Mouse (Mus musculus) neural tube, embryonic 13.5 days (tissue): ENCODE data around the gene Pacsin1. TPM values are rescaled to one million over a fixed set of nuclear protein-coding genes. Genes with fewer than 3 reads are reported as not detected.

Source experiments
- ATAC-seq: fragments of 200-750 bp; cut with Nextera tagmentation; 2 replicates; pipeline ENCODE4 v1.8.0; 2017; ENCODE audit warnings: low read depth, mild to moderate bottlenecking, moderate TSS enrichment, moderate library complexity
- H3K27ac ChIP-seq: fragments of 300-500 bp; sonication (generic); replicated peaks from 2 replicates; pipeline ENCODE4 v1.5.1; 2015; ENCODE audit warnings: moderate library complexity, mild to moderate bottlenecking, inconsistent platforms
- H3K27me3 ChIP-seq: fragments of 300-500 bp; sonication (generic); 2 replicates; pipeline ENCODE4 v1.6.1; 2015; ENCODE audit warnings: mild to moderate bottlenecking, inconsistent platforms
- H3K36me3 ChIP-seq: fragments of 300-500 bp; sonication (generic); 2 replicates; pipeline ENCODE4 v1.6.1; 2015; ENCODE audit warnings: mild to moderate bottlenecking, inconsistent platforms
- H3K4me1 ChIP-seq: fragments of 300-500 bp; sonication (generic); replicated peaks from 2 replicates; pipeline ENCODE4 v1.6.1; 2015; ENCODE audit warnings: inconsistent platforms
- H3K4me2 ChIP-seq: fragments of 300-500 bp; sonication (generic); 2 replicates; pipeline ENCODE4 v1.6.1; 2015; ENCODE audit warnings: inconsistent platforms, mild to moderate bottlenecking, moderate library complexity
- H3K4me3 ChIP-seq: fragments of 300-500 bp; sonication (generic); 2 replicates; pipeline ENCODE4 v1.5.1; 2015; ENCODE audit warnings: mild to moderate bottlenecking, inconsistent platforms
- H3K9ac ChIP-seq: fragments of 300-500 bp; sonication (generic); 2 replicates; pipeline ENCODE4 v1.6.1; 2015; ENCODE audit warnings: moderate library complexity, mild to moderate bottlenecking, inconsistent platforms
- H3K9me3 ChIP-seq: fragments of 300-500 bp; sonication (generic); 2 replicates; pipeline ENCODE4 v1.6.1; 2016; ENCODE audit warnings: inconsistent platforms
- WGBS: fragments of 180-500 bp; shearing (Covaris S2); methylation state at CpG from one replicate; pipeline ENCODE4 v1.1.7; 2015; 5-methylcytosine and 5-hydroxymethylcytosine counted together
- polyA plus RNA-seq: library from polyadenylated mRNA; unstranded; fragments of >200 nt; fragmentation: Nextera tagmentation; extraction: Ambion mirVana; gene quantifications from 2 replicates; pipeline ENCODE4 v1.2.1, GENCODE M21; 2015

The Pacsin1 gene
- 29.6 and 32.1 TPM in 2 replicates for polyA plus RNA-seq

- no peaks in the 10 kb centered on the region for H3K9me3 ChIP-seq
- H3K4me3 ChIP-seq, result peak within 1 kb of the TSS; percentile 60
- H3K9ac ChIP-seq, result peak within 1 kb of the TSS; percentile 83
- H3K4me1 ChIP-seq, result peaks cover 28% of the 10 kb centered on the region
- H3K27me3 ChIP-seq, result peaks cover 26% of the 10 kb centered on the region
- H3K36me3 ChIP-seq, result no peaks in the 10 kb centered on the region
- peak within 1 kb of the TSS; percentile 72 for H3K4me2 ChIP-seq
- peak; percentile 86 for ATAC-seq
- H3K27ac ChIP-seq, result peak within 1 kb of the TSS; percentile 76
- WGBS, result 2% methylated on average over 52 of the region's 65 CpGs
Measured at GRCm38 (mm10) chr17:27655089-27656010, at the start of gene Pacsin1. Gene Pacsin1 (plus strand): TSS chr17:27655509.

- H3K4me3 ChIP-seq, result no peak overlapping the region
- ATAC-seq, result no peak
- H3K9ac ChIP-seq, result no peak overlapping the region
- no peaks in the 10 kb centered on the region for H3K9me3 ChIP-seq
- H3K27me3 ChIP-seq, result no peaks in the 10 kb centered on the region
- 89% methylated on average over 7 of the region's 7 CpGs for WGBS
- H3K36me3 ChIP-seq, result peaks cover 12% of the 10 kb centered on the region; the same call in 1 of the 2 replicates
- no peak overlapping the region for H3K27ac ChIP-seq
- peaks cover 74% of the 10 kb centered on the region for H3K4me1 ChIP-seq
- H3K4me2 ChIP-seq, result no peak overlapping the region
Measured at GRCm38 (mm10) chr17:27609576-27609975, 45.7 kb upstream of the Pacsin1 start.

- Histone ChIP-seq H3K4me2 (no peak overlapping the region), H3K27me3 (no peaks in the 10 kb centered on the region), H3K36me3 (peaks cover 13% of the 10 kb centered on the region; the same call in 1 of the 2 replicates), H3K27ac (peak overlapping the region; percentile 46; the same call in 1 of the 2 replicates), H3K4me1 (peaks cover 70% of the 10 kb centered on the region), H3K9ac (no peak overlapping the region), H3K4me3 (no peak overlapping the region), H3K9me3 (no peaks in the 10 kb centered on the region)
- 76% methylated on average over 10 of the region's 10 CpGs for WGBS
- ATAC-seq, result no peak
Measured at GRCm38 (mm10) chr17:27610679-27611518, 44.4 kb upstream of the Pacsin1 start.

- Histone ChIP-seq H3K9ac (no peak overlapping the region), H3K36me3 (peaks cover 16% of the 10 kb centered on the region), H3K4me2 (no peak overlapping the region), H3K9me3 (no peaks in the 10 kb centered on the region), H3K4me3 (no peak overlapping the region), H3K27ac (peak overlapping the region; percentile 46; the same call in 1 of the 2 replicates), H3K27me3 (no peaks in the 10 kb centered on the region), H3K4me1 (peaks cover 66% of the 10 kb centered on the region)
- WGBS, result 70% methylated on average over 3 of the region's 3 CpGs
- ATAC-seq, result no peak
Measured at GRCm38 (mm10) chr17:27611519-27611884, 43.8 kb upstream of the Pacsin1 start.

- 81% methylated on average over 5 of the region's 5 CpGs for WGBS
- Histone ChIP-seq H3K36me3 (peaks cover 21% of the 10 kb centered on the region), H3K4me1 (peaks cover 61% of the 10 kb centered on the region), H3K9ac (no peak overlapping the region), H3K9me3 (no peaks in the 10 kb centered on the region), H3K27ac (0 out of 2 replicates have a peak overlapping the region, but pooled peaks have one; percentile 46), H3K4me2 (no peak overlapping the region), H3K4me3 (no peak overlapping the region), H3K27me3 (no peaks in the 10 kb centered on the region)
- ATAC-seq, result no peak
Measured at GRCm38 (mm10) chr17:27611994-27612393, 43.3 kb upstream of the Pacsin1 start.

- H3K27me3 ChIP-seq, result no peaks in the 10 kb centered on the region
- H3K9ac ChIP-seq, result no peak overlapping the region
- H3K36me3 ChIP-seq, result peaks cover 27% of the 10 kb centered on the region
- H3K4me2 ChIP-seq, result no peak overlapping the region
- ATAC-seq, result no peak
- H3K27ac ChIP-seq, result no peak overlapping the region
- no peak overlapping the region for H3K4me3 ChIP-seq
- peaks cover 61% of the 10 kb centered on the region for H3K4me1 ChIP-seq
- WGBS, result 77% methylated on average over 4 of the region's 4 CpGs
- H3K9me3 ChIP-seq, result no peaks in the 10 kb centered on the region
Measured at GRCm38 (mm10) chr17:27613016-27613415, 42.3 kb upstream of the Pacsin1 start.

GRCm38 (mm10) chr17:27615388-27615787, 39.9 kb upstream of the Pacsin1 start:
- no peak overlapping the region for H3K9ac ChIP-seq
- H3K27ac ChIP-seq, result no peak overlapping the region
- no peaks in the 10 kb centered on the region for H3K27me3 ChIP-seq
- peaks cover 32% of the 10 kb centered on the region for H3K36me3 ChIP-seq
- peaks cover 70% of the 10 kb centered on the region for H3K4me1 ChIP-seq
- WGBS, result 82% methylated on average over 7 of the region's 7 CpGs
- H3K4me3 ChIP-seq, result no peak overlapping the region
- no peaks in the 10 kb centered on the region for H3K9me3 ChIP-seq
- ATAC-seq, result no peak
- no peak overlapping the region for H3K4me2 ChIP-seq

GRCm38 (mm10) chr17:27621161-27621560, 34.1 kb upstream of the Pacsin1 start:
- H3K9ac ChIP-seq, result peak overlapping the region; percentile 99
- peak overlapping the region; percentile 89 for H3K4me3 ChIP-seq
- H3K4me2 ChIP-seq, result peak overlapping the region; percentile 86
- H3K27me3 ChIP-seq, result no peaks in the 10 kb centered on the region
- 39% methylated on average over 8 of the region's 8 CpGs for WGBS
- peaks cover 45% of the 10 kb centered on the region for H3K4me1 ChIP-seq
- no peaks in the 10 kb centered on the region for H3K9me3 ChIP-seq
- H3K36me3 ChIP-seq, result peaks cover 28% of the 10 kb centered on the region
- peak overlapping the region; percentile 52 for H3K27ac ChIP-seq
- ATAC-seq, result no peak

- no peak for ATAC-seq
- H3K36me3 ChIP-seq, result peaks cover 20% of the 10 kb centered on the region
- H3K4me1 ChIP-seq, result peaks cover 45% of the 10 kb centered on the region
- no peaks in the 10 kb centered on the region for H3K27me3 ChIP-seq
- H3K4me2 ChIP-seq, result peak overlapping the region; percentile 86
- H3K4me3 ChIP-seq, result peak overlapping the region; percentile 89
- WGBS, result 2% methylated on average over 23 of the region's 23 CpGs
- H3K9me3 ChIP-seq, result no peaks in the 10 kb centered on the region
- H3K27ac ChIP-seq, result peak overlapping the region; percentile 99
- peak overlapping the region; percentile 99 for H3K9ac ChIP-seq
Measured at GRCm38 (mm10) chr17:27621705-27622531, 33.4 kb upstream of the Pacsin1 start.

- Histone ChIP-seq H3K36me3 (peaks cover 11% of the 10 kb centered on the region), H3K9ac (peak overlapping the region; percentile 99)
- under 1% methylated on average over 74 of the region's 80 CpGs for WGBS
Measured at GRCm38 (mm10) chr17:27622611-27623359, 32.5 kb upstream of the Pacsin1 start.

More at GRCm38 (mm10) chr17:27622611-27623359, 32.5 kb upstream of the Pacsin1 start:
- peak; percentile 58 for ATAC-seq
- Histone ChIP-seq H3K4me3 (peak overlapping the region; percentile 89), H3K4me1 (peaks cover 45% of the 10 kb centered on the region), H3K9me3 (no peaks in the 10 kb centered on the region), H3K27me3 (no peaks in the 10 kb centered on the region), H3K27ac (peak overlapping the region; percentile 99), H3K4me2 (peak overlapping the region; percentile 86)
